Mouse (Mus musculus): Measurements from ENCODE around the gene Zfp710.

Gene Zfp710

GRCm38 (mm10) chr7:80076961-80077716 lies 52.5 kb downstream of the Zfp710 start:
- DNase-seq (ENCODE audit: low spot score in 2 of 2), result no peak

- no peak for DNase-seq (ENCODE audit: low spot score in 2 of 2)
These were observed 53.2 kb downstream of the Zfp710 start for GRCm38 (mm10) chr7:80077801-80078200.

- peak; percentile 56 to 72 for DNase-seq (ENCODE audit: low spot score in 2 of 2)
These were observed 54.2 kb downstream of the Zfp710 start for GRCm38 (mm10) chr7:80078792-80079301.

DNA sequence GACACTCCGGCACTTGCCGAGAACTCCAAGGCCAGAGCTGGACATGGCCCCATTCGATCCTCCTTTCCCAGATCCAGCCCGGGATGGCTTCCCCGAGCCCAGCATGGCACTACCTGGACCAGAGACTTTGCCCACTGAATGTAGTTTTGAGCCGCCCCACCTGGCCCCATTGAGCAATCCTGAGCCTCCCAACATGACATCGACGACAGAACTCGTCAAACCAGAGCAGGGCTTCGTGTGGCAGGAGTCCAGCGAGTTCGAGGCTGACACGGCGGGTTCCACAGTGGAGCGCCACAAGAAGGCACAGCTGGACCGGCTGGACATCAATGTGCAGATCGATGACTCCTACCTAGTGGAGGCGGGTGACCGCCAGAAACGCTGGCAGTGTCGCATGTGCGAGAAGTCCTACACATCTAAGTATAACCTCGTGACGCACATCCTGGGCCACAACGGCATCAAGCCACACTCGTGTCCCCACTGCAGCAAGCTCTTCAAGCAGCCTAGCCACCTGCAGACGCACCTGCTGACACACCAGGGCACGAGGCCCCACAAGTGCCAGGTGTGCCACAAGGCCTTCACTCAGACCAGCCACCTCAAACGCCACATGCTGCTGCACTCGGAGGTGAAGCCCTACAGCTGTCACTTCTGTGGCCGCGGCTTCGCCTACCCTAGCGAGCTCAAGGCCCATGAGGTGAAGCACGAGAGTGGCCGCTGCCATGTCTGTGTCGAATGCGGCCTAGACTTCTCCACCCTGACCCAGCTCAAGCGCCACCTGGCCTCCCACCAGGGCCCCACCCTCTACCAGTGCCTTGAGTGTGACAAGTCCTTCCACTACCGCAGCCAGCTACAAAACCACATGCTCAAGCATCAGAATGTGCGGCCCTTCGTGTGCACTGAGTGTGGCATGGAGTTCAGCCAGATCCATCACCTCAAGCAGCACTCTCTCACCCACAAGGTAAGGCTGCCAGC lies 57.3 kb downstream of the Zfp710 start:
- DNase-seq (ENCODE audit: low spot score in 2 of 2), result no peak

GRCm38 (mm10) chr7:80084484-80084931 lies 59.9 kb downstream of the Zfp710 start:
- no peak for DNase-seq (ENCODE audit: low spot score in 2 of 2)

GRCm38 (mm10) chr7:80085970-80086715 lies 61.5 kb downstream of the Zfp710 start:
- DNase-seq (ENCODE audit: low spot score in 2 of 2), result no peak

DNA sequence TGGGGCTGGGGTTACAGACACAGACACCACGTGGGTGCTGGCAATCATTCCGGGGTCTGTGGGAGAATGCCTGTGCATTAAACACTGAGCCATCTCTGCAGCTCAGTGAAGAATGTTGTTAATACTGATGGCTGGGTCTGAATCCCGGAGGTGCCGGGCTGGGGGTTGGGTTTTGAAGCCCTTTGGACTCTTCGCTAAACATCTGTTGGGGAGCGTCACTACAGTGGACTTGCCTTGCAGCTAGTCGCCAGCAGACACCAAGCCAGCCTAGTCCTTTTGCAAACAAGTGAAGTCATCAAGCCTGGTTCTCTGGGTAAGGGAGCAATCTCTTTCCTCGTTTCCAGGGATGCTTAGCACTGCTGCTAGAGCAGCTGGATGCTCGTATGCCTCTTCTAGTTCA lies 63.6 kb downstream of the Zfp710 start:
- DNase-seq (ENCODE audit: low spot score in 2 of 2), result no peak

- DNase-seq (ENCODE audit: low spot score in 2 of 2), result no peak
These were observed 65.8 kb downstream of the Zfp710 start for GRCm38 (mm10) chr7:80090191-80091003.

GRCm38 (mm10) chr7:80091004-80091865 lies 66.6 kb downstream of the Zfp710 start:
- DNase-seq (ENCODE audit: low spot score in 2 of 2), result no peak

DNA sequence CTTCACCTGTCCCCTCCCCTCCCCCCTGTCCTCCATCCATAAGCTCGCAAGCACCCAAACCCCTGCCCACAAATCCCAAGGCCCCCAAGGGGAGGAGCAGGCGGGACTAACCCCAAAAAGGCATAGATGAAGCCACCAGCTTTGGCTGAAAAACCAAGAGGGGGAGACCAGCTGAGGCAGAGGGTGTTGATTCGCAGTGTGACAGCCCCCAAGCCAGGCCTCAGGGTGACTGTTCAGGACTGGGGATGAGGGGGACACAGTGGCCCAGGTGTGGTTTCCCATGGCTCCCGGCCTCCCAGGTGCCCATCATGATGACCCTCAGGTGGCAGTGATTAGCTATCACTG lies 67.2 kb downstream of the Zfp710 start:
- no peak for DNase-seq (ENCODE audit: low spot score in 2 of 2)

DNA sequence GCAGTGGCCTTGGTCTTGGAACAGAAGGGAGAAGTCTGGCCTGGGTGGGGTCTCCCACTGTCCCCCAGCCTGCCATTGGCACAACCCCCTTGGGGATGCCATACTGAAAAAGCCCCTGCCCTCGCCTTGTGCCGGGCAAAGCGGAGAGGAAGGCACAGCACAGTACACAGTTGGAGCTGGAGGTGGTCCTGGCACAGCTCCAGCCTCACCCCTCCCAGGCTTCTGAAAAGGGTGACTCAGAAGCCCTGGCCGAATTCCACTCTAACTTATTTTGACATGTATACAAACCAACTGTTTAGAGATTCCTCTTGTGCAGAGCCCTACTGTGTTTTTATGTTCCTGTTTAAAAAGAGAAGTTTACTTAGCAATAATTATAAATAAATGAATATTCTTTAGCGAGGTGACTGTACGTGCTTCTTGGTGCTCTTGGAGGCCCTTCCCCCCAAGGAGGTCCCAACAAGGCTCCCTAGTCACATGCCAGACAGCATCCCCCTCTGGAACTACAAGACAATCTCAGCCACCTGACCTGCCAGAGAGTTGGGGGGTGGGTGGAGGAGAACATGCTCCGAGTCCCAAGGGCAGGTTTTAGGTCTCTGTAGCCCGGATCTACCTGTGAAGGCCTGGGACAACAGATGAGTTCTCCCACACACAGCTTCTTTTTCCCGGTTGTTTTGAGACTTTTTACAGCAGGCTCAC lies 67.9 kb downstream of the Zfp710 start:
- DNase-seq (ENCODE audit: low spot score in 2 of 2), result peak; percentile 58 to 61

- no peak for DNase-seq (ENCODE audit: low spot score in 2 of 2)
These were observed 69.9 kb downstream of the Zfp710 start for GRCm38 (mm10) chr7:80094481-80094880.

GRCm38 (mm10) chr7:80095598-80096309 lies 71.1 kb downstream of the Zfp710 start:
- DNase-seq (ENCODE audit: low spot score in 2 of 2), result no peak

GRCm38 (mm10) chr7:80098389-80098976 lies 73.9 kb downstream of the Zfp710 start:
- DNase-seq (ENCODE audit: low spot score in 2 of 2), result no peak

DNA sequence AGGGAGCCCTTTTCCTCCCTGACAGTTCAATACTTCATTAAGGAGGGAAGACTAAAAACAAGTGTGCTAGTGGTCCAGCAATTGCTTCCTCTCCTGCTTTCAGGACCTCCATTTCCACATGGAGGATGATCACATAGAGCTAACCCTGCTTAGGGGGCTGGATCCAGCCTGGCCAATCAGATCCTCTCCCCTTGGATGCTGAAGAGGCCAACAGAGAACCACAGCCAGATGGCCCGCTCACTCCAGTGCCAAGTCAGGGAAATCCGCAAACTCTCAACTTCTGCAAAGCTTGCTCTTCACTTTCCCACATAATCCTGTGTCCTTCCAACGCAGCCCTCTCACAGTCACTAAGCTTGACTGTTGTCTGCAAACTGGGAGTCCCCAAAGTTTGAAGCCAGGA lies 78.7 kb downstream of the Zfp710 start:
- DNase-seq (ENCODE audit: low spot score in 2 of 2), result no peak

DNA sequence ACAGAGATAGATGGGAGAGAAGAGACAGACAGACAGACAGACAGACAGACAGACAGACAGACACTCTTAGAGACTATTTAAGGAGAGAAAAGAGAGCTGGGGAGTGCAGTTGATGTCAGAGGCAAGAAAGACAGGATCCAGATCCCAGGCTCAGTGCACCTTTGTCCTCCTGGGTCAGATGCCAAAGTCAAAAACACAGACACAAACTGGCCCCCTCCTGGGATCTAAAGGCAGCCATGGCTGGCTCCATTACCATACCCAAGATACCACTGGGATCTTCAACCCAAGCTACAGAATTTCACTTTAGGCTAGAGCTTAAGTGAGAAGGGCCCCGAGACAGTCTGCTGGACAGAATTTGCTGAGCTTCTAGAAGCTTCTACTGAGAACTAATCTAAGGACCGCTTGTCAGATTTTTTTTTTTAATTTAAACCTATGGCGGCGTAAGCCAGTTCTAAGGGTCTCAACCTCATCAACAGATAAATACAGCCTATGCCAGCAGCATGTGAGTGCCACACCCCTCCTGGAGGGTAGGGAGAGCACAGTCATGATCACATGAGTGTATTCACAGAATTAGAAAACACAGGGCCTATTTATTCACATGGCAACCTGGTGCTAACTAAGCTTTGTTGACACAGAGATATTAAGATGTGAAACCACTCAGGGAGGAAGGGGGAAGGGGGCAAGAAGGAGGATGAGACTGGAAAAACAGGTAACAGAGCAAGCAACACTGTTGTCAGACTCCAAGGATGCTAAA lies 81.2 kb downstream of the Zfp710 start:
- no peak for DNase-seq (ENCODE audit: low spot score in 2 of 2)

DNA sequence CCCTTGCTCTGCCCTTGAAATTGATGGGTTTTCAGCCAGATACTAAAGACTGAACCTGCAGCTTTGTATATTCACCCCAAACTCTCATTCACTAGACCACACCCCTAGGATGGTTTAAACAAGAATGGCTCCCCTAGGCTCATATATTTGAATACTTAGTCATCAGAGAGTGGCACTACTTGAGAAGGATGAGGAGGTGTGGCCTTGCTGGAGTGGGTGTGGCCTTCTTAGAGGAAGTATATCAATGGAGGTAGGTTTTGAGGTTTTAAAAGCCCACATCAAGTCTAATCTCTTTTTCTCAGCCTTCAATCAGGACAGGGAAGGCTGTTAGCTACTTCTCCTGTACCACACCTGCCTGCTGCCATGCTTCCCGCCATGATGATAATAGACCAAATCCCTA lies 81.8 kb downstream of the Zfp710 start:
- DNase-seq (ENCODE audit: low spot score in 2 of 2), result no peak
